Mouse (Mus musculus) kidney, postnatal 25 days (tissue): ENCODE measurements around the gene Rhox9.
"Not testable (repeated sequence)": the region's sequence is repeated elsewhere in the genome, so short reads cannot be mapped to it uniquely, and the experiment has no call there.

Experiments used
- DNase-seq, 2 experiments: peaks; one replicate each; pipeline ENCODE4 v3.0.0; 2021; ENCODE audit warnings: mixed read lengths in 2 of 2

The Rhox9 gene

DNA sequence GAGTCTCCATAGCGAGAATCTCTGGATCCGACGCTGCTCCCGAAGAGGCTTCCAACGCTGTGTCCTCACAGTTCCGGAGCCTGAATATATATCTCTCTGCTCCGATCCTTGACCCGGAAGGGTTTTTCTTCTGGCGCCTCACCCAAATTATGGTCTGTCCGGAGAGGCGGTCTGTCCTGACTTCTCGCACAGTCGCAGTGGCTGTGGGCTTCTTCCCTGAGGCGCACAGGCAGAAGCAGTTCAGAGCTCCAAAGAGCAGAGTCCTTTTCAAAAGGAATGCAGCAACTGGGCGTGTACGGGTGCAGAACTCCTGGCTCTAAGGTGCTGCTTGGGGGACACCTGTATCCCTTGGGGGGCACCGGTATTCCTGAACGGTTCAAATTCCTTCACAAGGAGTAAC lies at the start of gene Rhox9:
Gene Rhox9, minus strand, starts transcription at position 101 of the 400 bp plus-strand sequence.
- DNase-seq = not testable (repeated sequence)

GRCm38 (mm10) chrX:37916311-37916710 lies 14.7 kb upstream of the Rhox9 start:
- no peak for DNase-seq

GRCm38 (mm10) chrX:37908581-37908980 lies 7.0 kb upstream of the Rhox9 start:
- DNase-seq = no peak

DNA sequence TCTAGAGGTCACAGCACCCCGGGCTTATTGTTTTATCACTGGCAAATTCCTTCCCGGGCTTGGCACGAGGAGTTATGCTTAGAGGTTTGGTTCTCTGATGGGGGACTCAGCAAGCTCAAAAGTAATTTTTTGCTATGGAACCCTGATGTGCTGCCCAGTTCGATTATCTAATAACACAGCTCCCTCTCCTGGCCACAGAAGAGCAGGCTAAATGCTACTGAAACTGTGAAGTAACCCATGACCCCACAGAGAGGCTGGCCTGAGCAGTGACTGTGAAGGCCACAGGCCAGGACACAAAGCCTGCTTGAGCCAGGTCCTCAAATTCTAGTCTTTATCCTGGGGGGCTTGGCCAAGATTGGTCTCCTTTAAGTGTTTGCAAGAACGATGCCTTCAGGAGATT lies 2.2 kb upstream of the Rhox9 start:
- DNase-seq = peak in 1 of 2 experiments; percentile 1

- not testable (repeated sequence) for DNase-seq
Measured at GRCm38 (mm10) chrX:37897132-37897531, 4.4 kb downstream of the Rhox9 start, which contains the start of gene Rhox7b. Rhox7b (minus strand) TSS chrX:37897232.

GRCm38 (mm10) chrX:37878844-37879243 lies 22.7 kb downstream of the Rhox9 start, which contains the start of gene Rhox8:
Rhox8 (minus strand) TSS chrX:37878944.
- no peak for DNase-seq

DNA sequence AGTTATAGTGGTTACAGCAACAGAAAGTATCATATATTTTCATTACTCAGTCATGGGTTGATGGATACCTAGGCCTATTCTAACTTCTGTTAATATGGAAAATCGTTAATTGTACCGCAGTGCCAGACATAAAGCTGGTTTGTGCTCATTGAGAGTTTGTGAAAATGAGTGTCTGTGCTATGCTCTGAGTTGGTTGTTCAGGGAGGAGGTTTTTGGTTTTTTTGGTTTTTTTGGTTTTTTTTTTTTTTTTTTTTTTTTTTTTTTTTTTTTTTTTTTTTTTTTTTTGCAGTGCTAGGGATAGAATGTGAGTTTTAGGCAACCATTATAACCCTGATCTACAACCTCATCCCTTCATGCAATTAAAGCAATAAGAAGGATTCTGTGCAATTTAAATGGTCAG lies 29.9 kb downstream of the Rhox9 start:
- DNase-seq = no peak
